Mouse (Mus musculus): Measurements from ENCODE around the gene Olfr1342.

Olfr1342 gene

GRCm38 (mm10) chr4:118692412-118692973, at the start of gene Olfr1342:
Gene Olfr1342 (minus strand): TSS chr4:118692756.
- DNase-seq (ENCODE audit: low read depth) = no peak

- DNase-seq (ENCODE audit: low read depth) = no peak
Measured at GRCm38 (mm10) chr4:118741881-118742280, 49.3 kb upstream of the Olfr1342 start.

GRCm38 (mm10) chr4:118740988-118741698, 48.6 kb upstream of the Olfr1342 start:
- DNase-seq (ENCODE audit: low read depth) = no peak

- no peak for DNase-seq (ENCODE audit: low read depth)
Measured at GRCm38 (mm10) chr4:118739574-118739973, 47.0 kb upstream of the Olfr1342 start.

GRCm38 (mm10) chr4:118731875-118732274, 39.3 kb upstream of the Olfr1342 start, which contains the start of gene Olfr1339:
Gene Olfr1339 (plus strand): TSS chr4:118732175.
- DNase-seq (ENCODE audit: low read depth) = no peak

- DNase-seq (ENCODE audit: low read depth) = no peak
Measured at GRCm38 (mm10) chr4:118721742-118722483, 29.4 kb upstream of the Olfr1342 start.

GRCm38 (mm10) chr4:118719838-118720237, 27.3 kb upstream of the Olfr1342 start, which contains the start of gene Olfr1340:
Gene Olfr1340 (plus strand): TSS chr4:118720138.
- DNase-seq (ENCODE audit: low read depth) = no peak

GRCm38 (mm10) chr4:118711656-118712055, 19.1 kb upstream of the Olfr1342 start:
- no peak for DNase-seq (ENCODE audit: low read depth)

GRCm38 (mm10) chr4:118708086-118708485, 15.5 kb upstream of the Olfr1342 start:
- DNase-seq (ENCODE audit: low read depth) = no peak

- DNase-seq (ENCODE audit: low read depth) = no peak
Measured at GRCm38 (mm10) chr4:118703223-118703622, 10.7 kb upstream of the Olfr1342 start, which contains the start of gene Olfr1341. Gene Olfr1341 (plus strand): TSS chr4:118703523.

- no peak for DNase-seq (ENCODE audit: low read depth)
Measured at GRCm38 (mm10) chr4:118693812-118694211, 1.3 kb upstream of the Olfr1342 start.

GRCm38 (mm10) chr4:118687086-118687485, 5.5 kb downstream of the Olfr1342 start:
- DNase-seq (ENCODE audit: low read depth) = no peak

- DNase-seq (ENCODE audit: low read depth) = no peak
Measured at GRCm38 (mm10) chr4:118658652-118659051, 33.9 kb downstream of the Olfr1342 start, which contains the start of gene Olfr62. Gene Olfr62 (plus strand): TSS chr4:118658952.

- DNase-seq (ENCODE audit: low read depth) = no peak
Measured at GRCm38 (mm10) chr4:118645234-118645633, 47.3 kb downstream of the Olfr1342 start.

GRCm38 (mm10) chr4:118642346-118643190, 50.0 kb downstream of the Olfr1342 start:
- no peak for DNase-seq (ENCODE audit: low read depth)
